ENCODE assay signal across 9 mouse cellular contexts in genomic region chr7:141227796-141228195, GRCm38 (mm10). TPM values are rescaled to one million over a fixed set of nuclear protein-coding genes. Genes with fewer than 3 reads are reported as not detected.
DNase-seq lines count a peak whose midpoint lies in the region; ATAC-seq lines count a peak whose summit lies in the region.
"Had no signal": no experiment of that assay in that cellular context is flagged by ENCODE, and none has a peak within 500 bp of the region (broad histone marks: within the 10 kb centered on the region; RNA-seq: fewer than 3 reads in every experiment).

No protein-coding gene starts in this region.

- H3K4me1 ChIP-seq in heart, embryonic 12.5 days (replicated peaks) = peaks cover 27% of the 10 kb centered on the region
- peaks cover 25% of the 10 kb centered on the region for H3K4me1 ChIP-seq in hindbrain, embryonic 13.5 days (replicated peaks)
- peaks cover 29% of the 10 kb centered on the region for H3K4me1 ChIP-seq in midbrain, embryonic 10.5 days

- H3K4me3 ChIP-seq in heart, embryonic 12.5 days = peak overlapping the region; percentile 92; the same call in 1 of the 2 replicates
- peak overlapping the region; percentile 100; the same call in 1 of the 2 replicates for H3K4me3 ChIP-seq in hindbrain, embryonic 13.5 days
- H3K4me3 ChIP-seq in midbrain, embryonic 10.5 days = peak overlapping the region; percentile 96

- peak; percentile 0; the same call in 1 of the 2 replicates for ATAC-seq in heart, embryonic 12.5 days (ENCODE audit: insufficient number of reproducible peaks, low FRiP score)
- ATAC-seq in common myeloid progenitor, adult 5-6 weeks (replicated peaks; ENCODE audit: low read depth, poor library complexity, severe bottlenecking) = 0 out of 2 replicates have a peak, but pooled peaks have one; percentile 1
- no peak; the same call in 1 of the 2 replicates for ATAC-seq in hindbrain, embryonic 13.5 days (ENCODE audit: low FRiP score)

- peak overlapping the region; percentile 89 for H3K4me2 ChIP-seq in heart, embryonic 12.5 days
- H3K4me2 ChIP-seq in hindbrain, embryonic 13.5 days = peak overlapping the region; percentile 86

- H3K9me3 ChIP-seq in heart, embryonic 12.5 days (replicated peaks) = no peaks in the 10 kb centered on the region
- no peaks in the 10 kb centered on the region for H3K9me3 ChIP-seq in hindbrain, embryonic 13.5 days
- H3K9me3 ChIP-seq in midbrain, embryonic 10.5 days (replicated peaks) = no peaks in the 10 kb centered on the region

- 78% methylated on average over 4 of the region's 4 CpGs for WGBS in heart, embryonic 12.5 days
- WGBS in hindbrain, embryonic 13.5 days = 81% methylated on average over 4 of the region's 4 CpGs
- 75% methylated on average over 4 of the region's 4 CpGs for WGBS in midbrain, embryonic 10.5 days

- H3K36me3 ChIP-seq in heart, embryonic 12.5 days = peaks cover 20% of the 10 kb centered on the region
- H3K36me3 ChIP-seq in hindbrain, embryonic 13.5 days = peaks cover 21% of the 10 kb centered on the region
- H3K36me3 ChIP-seq in midbrain, embryonic 10.5 days = peaks cover 27% of the 10 kb centered on the region

- no peak for DNase-seq in heart, adult 18-20 months
- DNase-seq in midbrain, embryonic 10.5 days (ENCODE audit: low spot score) = no peak
- no peak for DNase-seq in right cerebral cortex, postnatal 4 days
- DNase-seq in right cerebral cortex, adult 18-20 months = no peak
- no peak for DNase-seq in gastrocnemius, postnatal 10 days

- H3K9ac ChIP-seq in heart, embryonic 12.5 days = peak overlapping the region; percentile 34
- H3K9ac ChIP-seq in hindbrain, embryonic 13.5 days = peak overlapping the region; percentile 97; the same call in 1 of the 2 replicates

- no peak overlapping the region for H3K27ac ChIP-seq in heart, embryonic 12.5 days (ENCODE audit: poor library complexity, severe bottlenecking)
- H3K27ac ChIP-seq in hindbrain, embryonic 13.5 days = peak overlapping the region; percentile 96
- peak overlapping the region; percentile 99 for H3K27ac ChIP-seq in midbrain, embryonic 10.5 days (replicated peaks)

- H3K27me3 ChIP-seq in heart, embryonic 12.5 days (replicated peaks) = no peaks in the 10 kb centered on the region
- no peaks in the 10 kb centered on the region for H3K27me3 ChIP-seq in hindbrain, embryonic 13.5 days
- H3K27me3 ChIP-seq in midbrain, embryonic 10.5 days (ENCODE audit: low read depth, poor library complexity, severe bottlenecking) = no peaks in the 10 kb centered on the region

RNA-seq across cellular contexts. Expression of gene Phrf1, which starts 0.8 kb away (rescaled TPM):
- polyA plus RNA-seq in heart, embryonic 12.5 days (2016; fragmentation: Nextera tagmentation; extraction: Ambion mirVana) = 56.4 and 59.3 TPM in 2 replicates
- total RNA-seq in heart, adult 18-20 months (2021) = 10 to 100 TPM; 33.7 to 34.8 TPM
- 64.1 and 114 TPM in 2 replicates for total RNA-seq in common myeloid progenitor, adult 5-6 weeks (2017)
- polyA plus RNA-seq in hindbrain, embryonic 13.5 days (2015; fragmentation: Nextera tagmentation; extraction: Ambion mirVana) = 77.1 and 78.9 TPM in 2 replicates
- polyA plus RNA-seq in midbrain, embryonic 10.5 days (2016; fragmentation: Nextera tagmentation; extraction: Ambion mirVana) = 114 and 125 TPM in 2 replicates
- 10 to 100 TPM; 29.8 to 37.0 TPM for total RNA-seq in gastrocnemius, postnatal 10 days (2021)

RNA-seq across cellular contexts. Expression of gene Rassf7, which starts 12.1 kb away (rescaled TPM):
- 12.9 and 16.2 TPM in 2 replicates for polyA plus RNA-seq in heart, embryonic 12.5 days (2016; fragmentation: Nextera tagmentation; extraction: Ambion mirVana)
- total RNA-seq in heart, adult 18-20 months (2021) = under 1 TPM; 0.57 to 0.87 TPM
- total RNA-seq in common myeloid progenitor, adult 5-6 weeks (2017) = 1.8 and 5.9 TPM in 2 replicates
- 27.4 and 32.9 TPM in 2 replicates for polyA plus RNA-seq in hindbrain, embryonic 13.5 days (2015; fragmentation: Nextera tagmentation; extraction: Ambion mirVana)
- 55.6 and 57.2 TPM in 2 replicates for polyA plus RNA-seq in midbrain, embryonic 10.5 days (2016; fragmentation: Nextera tagmentation; extraction: Ambion mirVana)
- 1 to 10 TPM; 2.1 to 2.8 TPM for total RNA-seq in gastrocnemius, postnatal 10 days (2021)

RNA-seq across cellular contexts. Expression of gene Lmntd2, which starts 13.9 kb away (rescaled TPM):
- polyA plus RNA-seq in heart, embryonic 12.5 days (2016; fragmentation: Nextera tagmentation; extraction: Ambion mirVana) = 1.3 and 1.4 TPM in 2 replicates
- total RNA-seq in heart, adult 18-20 months (2021) = not detected
- 0.32 and 1.2 TPM in 2 replicates for total RNA-seq in common myeloid progenitor, adult 5-6 weeks (2017)
- polyA plus RNA-seq in hindbrain, embryonic 13.5 days (2015; fragmentation: Nextera tagmentation; extraction: Ambion mirVana) = 1.2 and 1.8 TPM in 2 replicates
- 3.8 and 5.1 TPM in 2 replicates for polyA plus RNA-seq in midbrain, embryonic 10.5 days (2016; fragmentation: Nextera tagmentation; extraction: Ambion mirVana)
- not detected for total RNA-seq in gastrocnemius, postnatal 10 days (2021)
- total RNA-seq: gastrocnemius, postnatal 25 days had no signal

RNA-seq across cellular contexts. Expression of gene Lrrc56, which starts 33.8 kb away (rescaled TPM):
- 2.5 and 3.5 TPM in 2 replicates for polyA plus RNA-seq in heart, embryonic 12.5 days (2016; fragmentation: Nextera tagmentation; extraction: Ambion mirVana)
- total RNA-seq in heart, adult 18-20 months (2021) = 1 to 10 TPM; 2.0 to 3.4 TPM
- total RNA-seq in common myeloid progenitor, adult 5-6 weeks (2017) = 1.2 TPM in 2 replicates
- 10.3 and 11.2 TPM in 2 replicates for polyA plus RNA-seq in hindbrain, embryonic 13.5 days (2015; fragmentation: Nextera tagmentation; extraction: Ambion mirVana)
- polyA plus RNA-seq in midbrain, embryonic 10.5 days (2016; fragmentation: Nextera tagmentation; extraction: Ambion mirVana) = 14.4 and 14.6 TPM in 2 replicates
- 1 to 10 TPM; 2.7 to 3.2 TPM for total RNA-seq in gastrocnemius, postnatal 10 days (2021)

RNA-seq across cellular contexts. Expression of gene Hras, which starts 34.0 kb away (rescaled TPM):
- 74.1 and 78.2 TPM in 2 replicates for polyA plus RNA-seq in heart, embryonic 12.5 days (2016; fragmentation: Nextera tagmentation; extraction: Ambion mirVana)
- 100 to 1,000 TPM in 1 of 2 experiments, 10 to 100 TPM in 1; 91.4 to 103 TPM for total RNA-seq in heart, adult 18-20 months (2021)
- 23.5 and 36.8 TPM in 2 replicates for total RNA-seq in common myeloid progenitor, adult 5-6 weeks (2017)
- polyA plus RNA-seq in hindbrain, embryonic 13.5 days (2015; fragmentation: Nextera tagmentation; extraction: Ambion mirVana) = 109 and 118 TPM in 2 replicates
- 84.2 and 87.5 TPM in 2 replicates for polyA plus RNA-seq in midbrain, embryonic 10.5 days (2016; fragmentation: Nextera tagmentation; extraction: Ambion mirVana)
- 100 to 1,000 TPM; 205 to 240 TPM for total RNA-seq in gastrocnemius, postnatal 10 days (2021)
